Mouse (Mus musculus): Measurements from ENCODE around the gene Nos3.

GRCm38 (mm10) chr5:24373807-24374206 lies 9.2 kb downstream of the Nos3 start:
- TF ChIP-seq TCF12 (IDR thresholded peaks at IDR 0.05; ENCODE audit: insufficient read depth, poor library complexity, severe bottlenecking): no peak
- TF ChIP-seq CEBPB (IDR thresholded peaks at IDR 0.05; ENCODE audit: insufficient read depth, poor library complexity, severe bottlenecking): no peak
- no peak for TF ChIP-seq POLR2A (IDR thresholded peaks at IDR 0.05; ENCODE audit: insufficient read length, low read depth)
- TF ChIP-seq USF1 (IDR thresholded peaks at IDR 0.05; ENCODE audit: low read depth): no peak
- TF ChIP-seq TCF3 (IDR thresholded peaks at IDR 0.05; ENCODE audit: insufficient read length, low read depth): no peak
- TF ChIP-seq MAX (IDR thresholded peaks at IDR 0.05; ENCODE audit: low read depth): no peak
- no peak for TF ChIP-seq MYOD1 (IDR thresholded peaks at IDR 0.05; ENCODE audit: control insufficient read depth in 1 of 3, insufficient read length in 2 of 3, low read depth in 2 of 3)
- TF ChIP-seq E2F4 (IDR thresholded peaks at IDR 0.05; ENCODE audit: insufficient read depth): no peak
- TF ChIP-seq REST (IDR thresholded peaks at IDR 0.05; ENCODE audit: insufficient read depth, insufficient read length): no peak
